Mouse (Mus musculus): ENCODE results near the gene Arhgap24. TPM values are rescaled to one million over a fixed set of nuclear protein-coding genes. Genes with fewer than 3 reads are reported as not detected.

Gene Arhgap24
- polyA plus RNA-seq, 1 experiment, result not detected

- no peak overlapping the region for H3K4me3 ChIP-seq (replicated peaks)
- TF ChIP-seq TAL1 (IDR thresholded peaks at IDR 0.05; ENCODE audit: low read length) (no peak), GATA1 (IDR thresholded peaks at IDR 0.05; ENCODE audit: low read length) (no peak)
- no peaks in the 10 kb centered on the region for H3K4me1 ChIP-seq (ENCODE audit: control insufficient read depth)
- H3K27me3 ChIP-seq (ENCODE audit: control insufficient read depth), result no peaks in the 10 kb centered on the region
- H3K36me3 ChIP-seq (ENCODE audit: control insufficient read depth), result no peaks in the 10 kb centered on the region
- H3K9me3 ChIP-seq (ENCODE audit: control insufficient read depth, low read length), result no peaks in the 10 kb centered on the region; the same call in 1 of the 2 replicates
These were observed 285.9 kb downstream of the Arhgap24 start for GRCm38 (mm10) chr5:102767058-102767444.

GRCm38 (mm10) chr5:102767822-102768221 lies 286.6 kb downstream of the Arhgap24 start:
- Histone ChIP-seq H3K36me3 (ENCODE audit: control insufficient read depth) (no peaks in the 10 kb centered on the region), H3K27me3 (ENCODE audit: control insufficient read depth) (no peaks in the 10 kb centered on the region), H3K4me3 (replicated peaks) (no peak overlapping the region), H3K4me1 (ENCODE audit: control insufficient read depth) (no peaks in the 10 kb centered on the region), H3K9me3 (ENCODE audit: control insufficient read depth, low read length) (no peaks in the 10 kb centered on the region; the same call in 1 of the 2 replicates)
- TF ChIP-seq TAL1 (IDR thresholded peaks at IDR 0.05; ENCODE audit: low read length) (no peak), GATA1 (IDR thresholded peaks at IDR 0.05; ENCODE audit: low read length) (no peak)

GRCm38 (mm10) chr5:102768385-102769080 lies 287.3 kb downstream of the Arhgap24 start:
- Histone ChIP-seq H3K27me3 (ENCODE audit: control insufficient read depth) (no peaks in the 10 kb centered on the region), H3K4me3 (replicated peaks) (no peak overlapping the region), H3K36me3 (ENCODE audit: control insufficient read depth) (no peaks in the 10 kb centered on the region), H3K4me1 (ENCODE audit: control insufficient read depth) (no peaks in the 10 kb centered on the region), H3K9me3 (ENCODE audit: control insufficient read depth, low read length) (no peaks in the 10 kb centered on the region; the same call in 1 of the 2 replicates)
- TF ChIP-seq TAL1 (IDR thresholded peaks at IDR 0.05; ENCODE audit: low read length), result no peak
- TF ChIP-seq GATA1 (IDR thresholded peaks at IDR 0.05; ENCODE audit: low read length), result no peak

GRCm38 (mm10) chr5:102770611-102771010 lies 289.4 kb downstream of the Arhgap24 start:
- Histone ChIP-seq H3K36me3 (ENCODE audit: control insufficient read depth) (no peaks in the 10 kb centered on the region), H3K4me3 (replicated peaks) (no peak overlapping the region), H3K27me3 (ENCODE audit: control insufficient read depth) (no peaks in the 10 kb centered on the region), H3K9me3 (ENCODE audit: control insufficient read depth, low read length) (no peaks in the 10 kb centered on the region; the same call in 1 of the 2 replicates), H3K4me1 (ENCODE audit: control insufficient read depth) (no peaks in the 10 kb centered on the region)
- TF ChIP-seq GATA1 (IDR thresholded peaks at IDR 0.05; ENCODE audit: low read length) (no peak), TAL1 (IDR thresholded peaks at IDR 0.05; ENCODE audit: low read length) (no peak)

GRCm38 (mm10) chr5:102774500-102774899 lies 293.3 kb downstream of the Arhgap24 start:
- no peaks in the 10 kb centered on the region; the same call in 1 of the 2 replicates for H3K9me3 ChIP-seq (ENCODE audit: control insufficient read depth, low read length)
- TF ChIP-seq TAL1 (IDR thresholded peaks at IDR 0.05; ENCODE audit: low read length) (no peak), GATA1 (IDR thresholded peaks at IDR 0.05; ENCODE audit: low read length) (no peak)
- no peak overlapping the region for H3K4me3 ChIP-seq (replicated peaks)
- no peaks in the 10 kb centered on the region for H3K36me3 ChIP-seq (ENCODE audit: control insufficient read depth)
- no peaks in the 10 kb centered on the region for H3K27me3 ChIP-seq (ENCODE audit: control insufficient read depth)
- no peaks in the 10 kb centered on the region for H3K4me1 ChIP-seq (ENCODE audit: control insufficient read depth)

- no peak overlapping the region for H3K4me3 ChIP-seq (replicated peaks)
- no peak for TF ChIP-seq TAL1 (IDR thresholded peaks at IDR 0.05; ENCODE audit: low read length)
- no peak for TF ChIP-seq GATA1 (IDR thresholded peaks at IDR 0.05; ENCODE audit: low read length)
- H3K27me3 ChIP-seq (ENCODE audit: control insufficient read depth), result no peaks in the 10 kb centered on the region
- no peaks in the 10 kb centered on the region for H3K4me1 ChIP-seq (ENCODE audit: control insufficient read depth)
- H3K36me3 ChIP-seq (ENCODE audit: control insufficient read depth), result no peaks in the 10 kb centered on the region
- no peaks in the 10 kb centered on the region; the same call in 1 of the 2 replicates for H3K9me3 ChIP-seq (ENCODE audit: control insufficient read depth, low read length)
These were observed 296.1 kb downstream of the Arhgap24 start for GRCm38 (mm10) chr5:102777255-102777654.

- H3K4me1 ChIP-seq (ENCODE audit: control insufficient read depth), result no peaks in the 10 kb centered on the region
- TF ChIP-seq GATA1 (IDR thresholded peaks at IDR 0.05; ENCODE audit: low read length), result no peak
- TF ChIP-seq TAL1 (IDR thresholded peaks at IDR 0.05; ENCODE audit: low read length), result no peak
- no peaks in the 10 kb centered on the region; the same call in 1 of the 2 replicates for H3K9me3 ChIP-seq (ENCODE audit: control insufficient read depth, low read length)
- H3K4me3 ChIP-seq (replicated peaks), result no peak overlapping the region
- H3K36me3 ChIP-seq (ENCODE audit: control insufficient read depth), result no peaks in the 10 kb centered on the region
- H3K27me3 ChIP-seq (ENCODE audit: control insufficient read depth), result no peaks in the 10 kb centered on the region
These were observed 296.7 kb downstream of the Arhgap24 start for GRCm38 (mm10) chr5:102777852-102778251.

- no peaks in the 10 kb centered on the region for H3K27me3 ChIP-seq (ENCODE audit: control insufficient read depth)
- H3K9me3 ChIP-seq (ENCODE audit: control insufficient read depth, low read length), result no peaks in the 10 kb centered on the region; the same call in 1 of the 2 replicates
- no peak overlapping the region for H3K4me3 ChIP-seq (replicated peaks)
- no peaks in the 10 kb centered on the region for H3K36me3 ChIP-seq (ENCODE audit: control insufficient read depth)
- TF ChIP-seq TAL1 (IDR thresholded peaks at IDR 0.05; ENCODE audit: low read length) (no peak), GATA1 (IDR thresholded peaks at IDR 0.05; ENCODE audit: low read length) (no peak)
- H3K4me1 ChIP-seq (ENCODE audit: control insufficient read depth), result no peaks in the 10 kb centered on the region
These were observed 297.1 kb downstream of the Arhgap24 start for GRCm38 (mm10) chr5:102778253-102778652.

- H3K4me1 ChIP-seq (ENCODE audit: control insufficient read depth), result no peaks in the 10 kb centered on the region
- no peak overlapping the region for H3K4me3 ChIP-seq (replicated peaks)
- H3K9me3 ChIP-seq (ENCODE audit: control insufficient read depth, low read length), result no peaks in the 10 kb centered on the region; the same call in 1 of the 2 replicates
- H3K27me3 ChIP-seq (ENCODE audit: control insufficient read depth), result no peaks in the 10 kb centered on the region
- no peaks in the 10 kb centered on the region for H3K36me3 ChIP-seq (ENCODE audit: control insufficient read depth)
- TF ChIP-seq TAL1 (IDR thresholded peaks at IDR 0.05; ENCODE audit: low read length), result no peak
- no peak for TF ChIP-seq GATA1 (IDR thresholded peaks at IDR 0.05; ENCODE audit: low read length)
These were observed 302.4 kb downstream of the Arhgap24 start for GRCm38 (mm10) chr5:102783585-102783984.

All from erythroblast, embryonic 14.5 days (primary cell).